Mouse (Mus musculus) heart, postnatal 0 days (tissue): ENCODE measurements around the gene Camkk2. TPM values are rescaled to one million over a fixed set of nuclear protein-coding genes. Genes with fewer than 3 reads are reported as not detected.

Source experiments
- ATAC-seq: fragments of 200-750 bp; cut with Nextera tagmentation; 2 replicates; pipeline ENCODE4 v1.8.0; 2017; ENCODE audit warnings: low read depth, moderate number of reproducible peaks, moderate library complexity; ENCODE audit not compliant: insufficient read depth
- DNase-seq: peaks from one replicate; pipeline ENCODE4 v3.0.0-alpha.2; 2016; ENCODE audit warnings: low spot score
- H3K27ac ChIP-seq: fragments of 300-500 bp; sonication (generic); 2 replicates; pipeline ENCODE4 v1.5.1; 2014; ENCODE audit warnings: low read depth, mild to moderate bottlenecking
- H3K27me3 ChIP-seq: fragments of 300-500 bp; sonication (generic); 2 replicates; pipeline ENCODE4 v1.6.1; 2014; ENCODE audit warnings: low read length, mixed read lengths; ENCODE audit not compliant: control insufficient read depth, insufficient read depth
- H3K36me3 ChIP-seq: fragments of 300-500 bp; sonication (generic); replicated peaks from 2 replicates; pipeline ENCODE4 v1.6.1; 2014; ENCODE audit warnings: low read length, mixed read lengths; ENCODE audit not compliant: control insufficient read depth, insufficient read depth
- H3K4me1 ChIP-seq: fragments of 300-500 bp; sonication (generic); 2 replicates; pipeline ENCODE4 v1.6.1; 2014; ENCODE audit warnings: antibody characterized with exemption; ENCODE audit not compliant: control insufficient read depth, insufficient read depth
- H3K4me2 ChIP-seq: fragments of 300-500 bp; sonication (generic); 2 replicates; pipeline ENCODE4 v1.6.1; 2014; ENCODE audit warnings: low read depth, mild to moderate bottlenecking, low read length, moderate library complexity
- H3K4me3 ChIP-seq: fragments of 300-500 bp; sonication (generic); 2 replicates; pipeline ENCODE4 v1.5.1; 2014; ENCODE audit warnings: low read depth, low read length
- H3K9ac ChIP-seq: fragments of 300-500 bp; sonication (generic); replicated peaks from 2 replicates; pipeline ENCODE4 v1.6.1; 2014; ENCODE audit warnings: low read depth, low read length, mixed read lengths
- H3K9me3 ChIP-seq: fragments of 300-500 bp; sonication (generic); replicated peaks from 2 replicates; pipeline ENCODE4 v1.6.1; 2016; ENCODE audit warnings: low read length; ENCODE audit not compliant: control insufficient read depth
- CTCF ChIP-seq: IDR thresholded peaks from 2 replicates; pipeline ENCODE4 v1.5.1; 2016; ENCODE audit warnings: antibody characterized with exemption, control low read depth, low read depth
- EP300 ChIP-seq: IDR thresholded peaks from 2 replicates; pipeline ENCODE4 v1.6.1; 2016; ENCODE audit warnings: antibody characterized with exemption, low read depth
- WGBS: fragments of 180-500 bp; shearing (Covaris S2); extraction: QIAGEN DNeasy Blood & Tissue Kit; methylation state at CpG from one replicate; pipeline ENCODE4 v1.1.7; 2014; 5-methylcytosine and 5-hydroxymethylcytosine counted together
- polyA plus RNA-seq: library from polyadenylated mRNA; unstranded; fragments of >200 nt; fragmentation: Nextera tagmentation; extraction: Ambion mirVana; gene quantifications from 2 replicates; pipeline ENCODE4 v1.2.1, GENCODE M21; 2015
- total RNA-seq: library from RNA; depleted of rRNA; stranded (reverse); fragments of >200 nt; gene quantifications from 2 replicates; pipeline ENCODE4 v1.2.3, GENCODE M21; 2014; ENCODE audit warnings: low replicate concordance

The Camkk2 gene
- total and polyA plus RNA-seq, 2 experiments from 2014 or later: 13.0 to 24.0 TPM

DNA sequence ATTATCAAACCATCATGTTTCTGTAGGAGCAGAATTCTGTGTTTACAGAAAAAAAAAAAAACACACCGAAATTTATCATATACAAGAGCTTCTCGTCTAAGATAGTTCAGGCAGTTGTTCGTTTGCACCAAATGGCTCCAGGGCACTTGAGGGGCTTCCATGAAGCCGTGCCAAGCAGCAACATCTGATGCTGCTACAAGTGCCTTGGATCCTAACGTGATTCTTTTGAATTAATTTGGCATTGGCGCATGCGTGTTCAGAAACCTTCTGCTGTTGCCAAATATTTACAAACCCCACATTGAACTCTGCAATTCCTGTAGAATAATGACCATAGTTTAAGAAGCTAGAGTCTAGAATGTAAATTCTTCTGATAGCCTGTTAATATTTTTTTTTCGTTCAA is 83.7 kb downstream of the Camkk2 start:
- Histone ChIP-seq H3K4me1 (no peaks in the 10 kb centered on the region), H3K9ac (no peak overlapping the region), H3K4me3 (no peak overlapping the region), H3K27ac (no peak overlapping the region), H3K9me3 (no peaks in the 10 kb centered on the region), H3K36me3 (no peaks in the 10 kb centered on the region), H3K27me3 (no peaks in the 10 kb centered on the region), H3K4me2 (no peak overlapping the region)
- DNase-seq (no peak), ATAC-seq (no peak)
- TF ChIP-seq EP300: no peak
- no peak for TF ChIP-seq CTCF
- 80% methylated on average over 8 of the region's 8 CpGs for WGBS

- Histone ChIP-seq H3K27me3 (no peaks in the 10 kb centered on the region), H3K4me1 (no peaks in the 10 kb centered on the region), H3K27ac (peak overlapping the region; percentile 16; the same call in 1 of the 2 replicates), H3K9me3 (no peaks in the 10 kb centered on the region), H3K9ac (no peak overlapping the region), H3K4me2 (no peak overlapping the region), H3K36me3 (no peaks in the 10 kb centered on the region), H3K4me3 (no peak overlapping the region)
- no peak for TF ChIP-seq EP300
- no peak for TF ChIP-seq CTCF
- DNase-seq (no peak), ATAC-seq (no peak)
- 49% methylated on average over 13 of the region's 13 CpGs for WGBS
Measured at GRCm38 (mm10) chr5:122693431-122694207, 85.6 kb downstream of the Camkk2 start.

- Histone ChIP-seq H3K4me1 (no peaks in the 10 kb centered on the region), H3K4me2 (no peak overlapping the region), H3K27me3 (no peaks in the 10 kb centered on the region), H3K9me3 (no peaks in the 10 kb centered on the region), H3K36me3 (no peaks in the 10 kb centered on the region), H3K9ac (no peak overlapping the region), H3K27ac (no peak overlapping the region), H3K4me3 (no peak overlapping the region)
- 51% methylated on average over 6 of the region's 6 CpGs for WGBS
- TF ChIP-seq CTCF (no peak), EP300 (no peak)
- DNase-seq (no peak), ATAC-seq (no peak)
Measured at GRCm38 (mm10) chr5:122690486-122690885, 88.7 kb downstream of the Camkk2 start.

DNA sequence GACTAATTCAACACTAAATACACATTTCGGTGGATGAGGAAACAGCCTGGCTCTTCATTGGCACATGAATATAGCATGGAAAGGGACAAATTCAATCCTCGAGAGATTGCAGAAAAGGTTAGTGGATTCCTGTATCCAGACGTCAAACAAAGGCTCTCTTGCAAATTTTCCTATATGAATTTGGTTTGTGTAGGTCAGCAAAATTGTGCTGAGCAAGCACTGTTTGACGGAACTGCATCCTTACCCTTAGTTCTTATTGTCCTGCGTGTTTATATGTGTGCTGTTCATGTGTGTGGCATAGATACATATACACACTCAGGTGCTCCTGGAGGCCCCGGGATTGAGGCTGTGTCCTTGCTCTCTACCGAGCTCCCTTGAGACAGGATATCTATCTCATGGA is 90.1 kb downstream of the Camkk2 start:
- no peak overlapping the region for H3K4me3 ChIP-seq
- WGBS: 85% methylated on average over 7 of the region's 7 CpGs
- no peak for ATAC-seq
- no peak for TF ChIP-seq EP300
- TF ChIP-seq CTCF: no peak
- H3K9ac ChIP-seq: no peak overlapping the region
- no peaks in the 10 kb centered on the region for H3K36me3 ChIP-seq
- H3K27ac ChIP-seq: no peak overlapping the region
- H3K4me2 ChIP-seq: no peak overlapping the region
- no peaks in the 10 kb centered on the region for H3K27me3 ChIP-seq
- no peaks in the 10 kb centered on the region for H3K4me1 ChIP-seq
- H3K9me3 ChIP-seq: no peaks in the 10 kb centered on the region
- no peak for DNase-seq

DNA sequence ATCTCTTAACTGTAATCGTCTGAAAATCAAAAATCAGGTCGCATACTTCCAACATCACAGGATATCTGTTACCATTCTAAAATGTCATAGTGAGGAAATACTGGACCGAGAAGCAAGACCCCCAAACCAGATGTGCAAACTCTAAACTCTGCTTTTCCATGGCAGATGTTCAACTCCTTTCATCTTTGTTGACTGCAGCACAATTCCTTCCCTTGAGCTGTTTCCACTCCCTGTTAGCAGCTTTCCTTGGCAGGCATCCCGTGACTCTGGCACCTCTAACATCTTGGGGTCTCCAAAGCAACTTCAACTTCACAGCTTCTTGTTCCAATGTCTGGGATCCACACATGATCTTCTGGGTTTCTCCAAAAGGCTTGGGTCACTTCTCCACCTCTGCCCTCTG is 91.8 kb downstream of the Camkk2 start:
- no peaks in the 10 kb centered on the region for H3K9me3 ChIP-seq
- no peaks in the 10 kb centered on the region for H3K4me1 ChIP-seq
- no peak overlapping the region for H3K9ac ChIP-seq
- H3K4me3 ChIP-seq: no peak overlapping the region
- WGBS: 70% methylated on average over 4 of the region's 4 CpGs
- H3K36me3 ChIP-seq: no peaks in the 10 kb centered on the region
- H3K4me2 ChIP-seq: no peak overlapping the region
- ATAC-seq: no peak
- H3K27ac ChIP-seq: no peak overlapping the region
- no peaks in the 10 kb centered on the region for H3K27me3 ChIP-seq
- TF ChIP-seq CTCF (no peak), EP300 (no peak)
- no peak for DNase-seq

DNA sequence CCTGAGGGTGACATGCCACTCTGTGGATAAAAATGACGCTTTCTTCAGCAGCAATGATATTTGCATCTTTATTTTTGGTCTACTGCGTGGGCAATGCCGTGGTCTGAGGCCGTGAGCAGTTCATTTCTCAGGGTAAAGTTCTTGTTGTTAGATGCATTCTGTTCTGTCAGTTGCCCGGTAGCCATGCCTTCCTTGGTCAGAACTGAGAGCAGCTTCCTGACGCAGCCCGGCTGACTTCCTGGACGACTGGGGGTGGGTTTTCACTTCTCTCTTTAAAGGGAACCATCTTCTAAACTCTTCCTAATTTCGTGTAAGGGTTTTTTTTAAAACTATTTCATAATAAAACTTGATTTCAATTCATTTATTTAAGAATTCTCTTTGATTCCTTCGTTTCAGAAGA is 95.3 kb downstream of the Camkk2 start:
- no peak overlapping the region for H3K4me2 ChIP-seq
- no peak for ATAC-seq
- WGBS: 56% methylated on average over 10 of the region's 10 CpGs
- no peaks in the 10 kb centered on the region for H3K9me3 ChIP-seq
- H3K4me3 ChIP-seq: no peak overlapping the region
- no peaks in the 10 kb centered on the region for H3K36me3 ChIP-seq
- TF ChIP-seq CTCF (no peak), EP300 (no peak)
- H3K9ac ChIP-seq: no peak overlapping the region
- H3K4me1 ChIP-seq: no peaks in the 10 kb centered on the region
- H3K27me3 ChIP-seq: no peaks in the 10 kb centered on the region
- H3K27ac ChIP-seq: no peak overlapping the region
- DNase-seq: no peak
